Mouse (Mus musculus): ENCODE results near the gene Mfng. TPM values are rescaled to one million over a fixed set of nuclear protein-coding genes. Genes with fewer than 3 reads are reported as not detected.

Mfng gene
- 136 and 138 TPM in 2 replicates for polyA plus RNA-seq (2015; fragmentation: Nextera tagmentation; extraction: Ambion mirVana)

GRCm38 (mm10) chr15:78773290-78773729 lies at the start of gene Mfng:
Mfng (minus strand) TSS chr15:78773475.
- H3K4me2 ChIP-seq, result peak within 1 kb of the TSS; percentile 76
- H3K4me1 ChIP-seq, result peaks cover 56% of the 10 kb centered on the region
- no peaks in the 10 kb centered on the region for H3K9me3 ChIP-seq (replicated peaks)
- H3K27ac ChIP-seq, result peak within 1 kb of the TSS; percentile 98
- no peaks in the 10 kb centered on the region for H3K27me3 ChIP-seq
- peak within 1 kb of the TSS; percentile 73 for H3K9ac ChIP-seq
- peaks cover 6% of the 10 kb centered on the region; the same call in 1 of the 2 replicates for H3K36me3 ChIP-seq (ENCODE audit: poor library complexity, severe bottlenecking)
- 2% methylated on average over 11 of the region's 11 CpGs for WGBS
- H3K4me3 ChIP-seq, result peak within 1 kb of the TSS; percentile 47
- ATAC-seq, result peak; percentile 69

- no peak overlapping the region for H3K4me3 ChIP-seq
- peaks cover 7% of the 10 kb centered on the region; the same call in 1 of the 2 replicates for H3K27me3 ChIP-seq
- ATAC-seq, result no peak
- H3K9me3 ChIP-seq (replicated peaks), result no peaks in the 10 kb centered on the region
- no peaks in the 10 kb centered on the region for H3K4me1 ChIP-seq
- no peak overlapping the region for H3K27ac ChIP-seq
- 81% methylated on average over 6 of the region's 6 CpGs for WGBS
- no peak overlapping the region for H3K9ac ChIP-seq
- no peak overlapping the region for H3K4me2 ChIP-seq
- H3K36me3 ChIP-seq (ENCODE audit: poor library complexity, severe bottlenecking), result no peaks in the 10 kb centered on the region
Measured at GRCm38 (mm10) chr15:78816074-78816391, 42.8 kb upstream of the Mfng start.

GRCm38 (mm10) chr15:78815314-78816073 lies 42.2 kb upstream of the Mfng start:
- Histone ChIP-seq H3K9ac (no peak overlapping the region), H3K27ac (no peak overlapping the region), H3K4me3 (no peak overlapping the region), H3K9me3 (replicated peaks) (no peaks in the 10 kb centered on the region), H3K36me3 (ENCODE audit: poor library complexity, severe bottlenecking) (no peaks in the 10 kb centered on the region), H3K27me3 (peaks cover 4% of the 10 kb centered on the region; the same call in 1 of the 2 replicates), H3K4me2 (no peak overlapping the region), H3K4me1 (no peaks in the 10 kb centered on the region)
- WGBS, result 58% methylated on average over 11 of the region's 11 CpGs
- ATAC-seq, result no peak

GRCm38 (mm10) chr15:78813603-78814002 lies 40.3 kb upstream of the Mfng start:
- H3K4me3 ChIP-seq, result no peak overlapping the region
- no peaks in the 10 kb centered on the region for H3K27me3 ChIP-seq
- H3K36me3 ChIP-seq (ENCODE audit: poor library complexity, severe bottlenecking), result no peaks in the 10 kb centered on the region
- no peak overlapping the region for H3K27ac ChIP-seq
- ATAC-seq, result no peak
- WGBS, result 87% methylated on average over 4 of the region's 4 CpGs
- no peaks in the 10 kb centered on the region for H3K9me3 ChIP-seq (replicated peaks)
- no peaks in the 10 kb centered on the region; the same call in 1 of the 2 replicates for H3K4me1 ChIP-seq
- H3K9ac ChIP-seq, result no peak overlapping the region
- H3K4me2 ChIP-seq, result no peak overlapping the region

- 81% methylated on average over 9 of the region's 9 CpGs for WGBS
- H3K27ac ChIP-seq, result no peak overlapping the region
- H3K27me3 ChIP-seq, result peaks cover 11% of the 10 kb centered on the region
- H3K4me2 ChIP-seq, result no peak overlapping the region
- H3K4me1 ChIP-seq, result no peaks in the 10 kb centered on the region; the same call in 1 of the 2 replicates
- H3K36me3 ChIP-seq (ENCODE audit: poor library complexity, severe bottlenecking), result no peaks in the 10 kb centered on the region
- no peak for ATAC-seq
- H3K9me3 ChIP-seq (replicated peaks), result no peaks in the 10 kb centered on the region
- no peak overlapping the region for H3K4me3 ChIP-seq
- no peak overlapping the region for H3K9ac ChIP-seq
Measured at GRCm38 (mm10) chr15:78810146-78810545, 36.9 kb upstream of the Mfng start.

- no peak overlapping the region for H3K4me2 ChIP-seq
- no peak overlapping the region for H3K4me3 ChIP-seq
- no peaks in the 10 kb centered on the region; the same call in 1 of the 2 replicates for H3K4me1 ChIP-seq
- ATAC-seq, result no peak
- H3K27ac ChIP-seq, result no peak overlapping the region
- H3K27me3 ChIP-seq, result peaks cover 15% of the 10 kb centered on the region
- H3K9me3 ChIP-seq (replicated peaks), result no peaks in the 10 kb centered on the region
- H3K36me3 ChIP-seq (ENCODE audit: poor library complexity, severe bottlenecking), result no peaks in the 10 kb centered on the region
- H3K9ac ChIP-seq, result no peak overlapping the region
- WGBS, result 73% methylated on average over 9 of the region's 9 CpGs
Measured at GRCm38 (mm10) chr15:78809739-78810138, 36.5 kb upstream of the Mfng start.

GRCm38 (mm10) chr15:78808980-78809379 lies 35.7 kb upstream of the Mfng start:
- peaks cover 6% of the 10 kb centered on the region for H3K4me1 ChIP-seq
- no peak overlapping the region for H3K4me2 ChIP-seq
- no peaks in the 10 kb centered on the region for H3K9me3 ChIP-seq (replicated peaks)
- no peak overlapping the region for H3K4me3 ChIP-seq
- no peaks in the 10 kb centered on the region for H3K36me3 ChIP-seq (ENCODE audit: poor library complexity, severe bottlenecking)
- no peak overlapping the region for H3K9ac ChIP-seq
- WGBS, result 77% methylated on average over 2 of the region's 2 CpGs
- no peak overlapping the region for H3K27ac ChIP-seq
- no peak for ATAC-seq
- H3K27me3 ChIP-seq, result peaks cover 22% of the 10 kb centered on the region

GRCm38 (mm10) chr15:78807141-78807540 lies 33.9 kb upstream of the Mfng start:
- no peaks in the 10 kb centered on the region for H3K9me3 ChIP-seq (replicated peaks)
- peaks cover 24% of the 10 kb centered on the region for H3K4me1 ChIP-seq
- H3K27ac ChIP-seq, result no peak overlapping the region
- WGBS, result 72% methylated on average over 3 of the region's 3 CpGs
- no peak overlapping the region for H3K4me2 ChIP-seq
- peaks cover 41% of the 10 kb centered on the region for H3K27me3 ChIP-seq
- H3K4me3 ChIP-seq, result no peak overlapping the region
- no peak overlapping the region for H3K9ac ChIP-seq
- H3K36me3 ChIP-seq (ENCODE audit: poor library complexity, severe bottlenecking), result no peaks in the 10 kb centered on the region
- no peak for ATAC-seq

- Histone ChIP-seq H3K4me1 (peaks cover 29% of the 10 kb centered on the region), H3K27ac (no peak overlapping the region), H3K4me3 (no peak overlapping the region), H3K4me2 (no peak overlapping the region), H3K9me3 (replicated peaks) (no peaks in the 10 kb centered on the region), H3K27me3 (peaks cover 46% of the 10 kb centered on the region), H3K36me3 (ENCODE audit: poor library complexity, severe bottlenecking) (no peaks in the 10 kb centered on the region), H3K9ac (no peak overlapping the region)
- 46% methylated on average over 2 of the region's 2 CpGs for WGBS
- no peak for ATAC-seq
Measured at GRCm38 (mm10) chr15:78806614-78807013, 33.3 kb upstream of the Mfng start.

GRCm38 (mm10) chr15:78805351-78805750 lies 32.1 kb upstream of the Mfng start:
- no peaks in the 10 kb centered on the region for H3K36me3 ChIP-seq (ENCODE audit: poor library complexity, severe bottlenecking)
- no peak overlapping the region for H3K4me3 ChIP-seq
- no peaks in the 10 kb centered on the region for H3K9me3 ChIP-seq (replicated peaks)
- ATAC-seq, result no peak
- H3K9ac ChIP-seq, result no peak overlapping the region
- H3K27me3 ChIP-seq, result peaks cover 58% of the 10 kb centered on the region
- H3K4me1 ChIP-seq, result peaks cover 30% of the 10 kb centered on the region
- H3K27ac ChIP-seq, result no peak overlapping the region
- 83% methylated on average over 2 of the region's 2 CpGs for WGBS
- H3K4me2 ChIP-seq, result no peak overlapping the region

GRCm38 (mm10) chr15:78804326-78804725 lies 31.1 kb upstream of the Mfng start:
- Histone ChIP-seq H3K4me2 (no peak overlapping the region), H3K4me3 (no peak overlapping the region), H3K9ac (no peak overlapping the region), H3K36me3 (ENCODE audit: poor library complexity, severe bottlenecking) (no peaks in the 10 kb centered on the region), H3K27ac (no peak overlapping the region), H3K4me1 (peaks cover 30% of the 10 kb centered on the region), H3K27me3 (peaks cover 61% of the 10 kb centered on the region), H3K9me3 (replicated peaks) (no peaks in the 10 kb centered on the region)
- no peak for ATAC-seq
- WGBS, result 5% methylated on average over 6 of the region's 6 CpGs

GRCm38 (mm10) chr15:78803499-78803900 lies 30.2 kb upstream of the Mfng start:
- H3K9ac ChIP-seq, result no peak overlapping the region
- ATAC-seq, result peak; percentile 36; the same call in 1 of the 2 replicates
- peaks cover 61% of the 10 kb centered on the region for H3K27me3 ChIP-seq
- no peaks in the 10 kb centered on the region for H3K36me3 ChIP-seq (ENCODE audit: poor library complexity, severe bottlenecking)
- H3K4me1 ChIP-seq, result peaks cover 30% of the 10 kb centered on the region
- H3K27ac ChIP-seq, result no peak overlapping the region
- H3K9me3 ChIP-seq (replicated peaks), result no peaks in the 10 kb centered on the region
- whole genome bisulfite sequencing, result 2% methylated on average over 8 of the region's 8 CpGs
- peak overlapping the region; percentile 73; the same call in 1 of the 2 replicates for H3K4me2 ChIP-seq
- no peak overlapping the region for H3K4me3 ChIP-seq

Data from forebrain, embryonic 13.5 days (tissue).